Mouse (Mus musculus): ENCODE measurements around the gene Cd4. TPM values are rescaled to one million over a fixed set of nuclear protein-coding genes. Genes with fewer than 3 reads are reported as not detected.
"Not testable (repeated sequence)": the region's sequence is repeated elsewhere in the genome, so short reads cannot be mapped to it uniquely, and the experiment has no call there.

Gene Cd4
- polyA plus RNA-seq, 1 experiment: not detected

DNA sequence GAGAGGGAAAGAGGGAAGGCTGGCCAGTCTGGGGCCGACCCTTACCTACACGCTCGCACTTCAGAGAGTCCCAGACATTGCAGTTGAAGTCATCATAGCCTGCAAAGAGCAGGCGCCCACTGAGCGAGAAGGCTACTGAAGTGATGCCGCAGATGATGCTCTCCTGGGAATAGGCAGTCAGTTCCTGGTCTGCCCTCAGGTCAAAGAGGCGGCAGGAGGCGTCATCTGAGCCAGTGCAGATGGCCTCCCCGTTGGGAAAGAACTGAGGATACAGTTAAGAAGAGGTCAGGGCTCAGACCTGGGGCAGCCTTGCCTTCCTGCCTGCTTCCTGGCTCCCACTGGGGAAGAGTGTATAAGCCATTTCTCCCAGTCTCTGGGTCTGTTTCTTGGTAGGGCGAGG lies 52.5 kb downstream of the Cd4 start:
- no peak for TF ChIP-seq TCF12 (IDR thresholded peaks at IDR 0.05; ENCODE audit: insufficient read depth, poor library complexity, severe bottlenecking)
- TF ChIP-seq USF1 (IDR thresholded peaks at IDR 0.05; ENCODE audit: low read depth): no peak
- no peak overlapping the region for H3ac ChIP-seq (ENCODE audit: control insufficient read depth, insufficient read length)
- H3K79me2 ChIP-seq (ENCODE audit: control insufficient read depth, insufficient read depth): peaks cover 6% of the 10 kb centered on the region
- H3K4me3 ChIP-seq: no peak overlapping the region
- no peaks in the 10 kb centered on the region for H3K36me3 ChIP-seq (ENCODE audit: control insufficient read depth, insufficient read depth)
- peaks cover 5% of the 10 kb centered on the region for H3K27me3 ChIP-seq (ENCODE audit: control insufficient read depth, insufficient read depth, insufficient read length)
- no peak overlapping the region for H3K4me2 ChIP-seq (ENCODE audit: low read depth)

DNA sequence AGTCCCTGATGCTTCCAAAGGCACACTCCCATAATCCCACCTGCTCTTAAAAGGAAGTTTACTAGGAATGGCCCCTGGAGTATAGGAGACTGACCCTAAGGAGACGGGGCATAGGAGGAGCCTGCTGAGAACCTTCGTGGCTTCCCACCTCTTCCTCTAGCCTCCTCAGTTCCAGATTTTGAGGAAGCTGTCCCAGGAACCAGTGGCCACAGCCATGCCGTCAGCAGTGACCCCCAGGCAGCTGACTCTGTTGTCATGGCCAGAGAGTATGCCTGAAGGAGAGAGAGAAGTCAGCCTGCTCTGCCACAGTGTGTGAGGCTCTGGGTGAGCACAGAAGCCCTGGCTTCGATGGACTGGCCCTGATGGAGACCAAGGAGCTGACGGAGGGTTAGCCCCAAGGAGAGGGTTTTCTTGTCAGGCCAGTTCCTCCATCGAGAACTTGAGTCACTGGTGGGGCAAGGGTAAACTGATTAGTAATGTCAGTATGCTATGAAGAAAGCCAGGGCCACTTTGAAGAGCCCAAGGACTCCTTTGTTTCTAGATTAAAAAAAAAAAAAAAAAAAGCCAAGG lies 53.4 kb downstream of the Cd4 start:
- Histone ChIP-seq H3K4me2 (ENCODE audit: low read depth) (no peak overlapping the region), H3ac (ENCODE audit: control insufficient read depth, insufficient read length) (no peak overlapping the region), H3K27me3 (ENCODE audit: control insufficient read depth, insufficient read depth, insufficient read length) (peaks cover 5% of the 10 kb centered on the region), H3K36me3 (ENCODE audit: control insufficient read depth, insufficient read depth) (no peaks in the 10 kb centered on the region), H3K4me3 (no peak overlapping the region), H3K79me2 (ENCODE audit: control insufficient read depth, insufficient read depth) (peaks cover 11% of the 10 kb centered on the region)
- no peak for TF ChIP-seq E2F4 (IDR thresholded peaks at IDR 0.05; ENCODE audit: insufficient read depth)

DNA sequence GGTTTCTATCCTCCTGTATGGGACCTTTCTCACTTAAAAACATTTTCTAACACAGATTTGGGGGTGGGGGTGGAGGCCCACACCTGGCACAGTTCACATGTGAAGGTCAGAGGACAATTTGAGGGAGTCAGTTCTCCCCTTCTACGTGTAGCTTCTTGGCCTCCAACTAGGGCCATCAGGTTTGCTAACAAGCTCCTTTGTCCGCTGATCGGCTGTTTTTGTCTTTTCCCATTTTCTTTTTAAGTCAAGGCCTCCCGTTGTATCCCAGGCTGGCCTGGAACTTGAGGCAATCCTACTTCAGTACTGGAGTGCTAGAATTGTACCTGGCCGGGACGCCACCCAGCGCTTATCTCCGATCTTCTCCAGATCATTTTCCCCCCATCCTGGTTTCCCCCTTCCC lies 56.4 kb downstream of the Cd4 start:
- no peaks in the 10 kb centered on the region for H3K27me3 ChIP-seq (ENCODE audit: control insufficient read depth, insufficient read depth, insufficient read length)
- TF ChIP-seq MYOG (IDR thresholded peaks at IDR 0.05; ENCODE audit: control insufficient read depth in 1 of 3, insufficient read depth in 1 of 3, insufficient read length in 2 of 3, low read depth in 2 of 3) (no peak), POLR2AphosphoS2 (IDR thresholded peaks at IDR 0.05; ENCODE audit: insufficient read length, low read depth) (no peak), USF1 (IDR thresholded peaks at IDR 0.05; ENCODE audit: low read depth) (no peak), CEBPB (IDR thresholded peaks at IDR 0.05; ENCODE audit: insufficient read depth, poor library complexity, severe bottlenecking) (no peak), E2F4 (IDR thresholded peaks at IDR 0.05; ENCODE audit: insufficient read depth) (no peak), REST (IDR thresholded peaks at IDR 0.05; ENCODE audit: insufficient read depth, insufficient read length) (no peak), POLR2A (IDR thresholded peaks at IDR 0.05; ENCODE audit: insufficient read length, low read depth) (no peak), MYOD1 (IDR thresholded peaks at IDR 0.05; ENCODE audit: control insufficient read depth in 1 of 3, insufficient read length in 2 of 3, low read depth in 2 of 3) (no peak), MAX (IDR thresholded peaks at IDR 0.05; ENCODE audit: low read depth) (no peak), TCF3 (IDR thresholded peaks at IDR 0.05; ENCODE audit: insufficient read length, low read depth) (no peak), TCF12 (IDR thresholded peaks at IDR 0.05; ENCODE audit: insufficient read depth, poor library complexity, severe bottlenecking) (no peak), SRF (IDR thresholded peaks at IDR 0.05; ENCODE audit: control insufficient read depth, insufficient read length, low read depth) (no peak)
- H3K36me3 ChIP-seq (ENCODE audit: control insufficient read depth, insufficient read depth): peaks cover 3% of the 10 kb centered on the region
- no peak overlapping the region for H3K4me3 ChIP-seq
- H3K79me2 ChIP-seq (ENCODE audit: control insufficient read depth, insufficient read depth): peaks cover 30% of the 10 kb centered on the region
- no peak overlapping the region for H3K4me2 ChIP-seq (ENCODE audit: low read depth)
- no peak overlapping the region for H3ac ChIP-seq (ENCODE audit: control insufficient read depth, insufficient read length)

DNA sequence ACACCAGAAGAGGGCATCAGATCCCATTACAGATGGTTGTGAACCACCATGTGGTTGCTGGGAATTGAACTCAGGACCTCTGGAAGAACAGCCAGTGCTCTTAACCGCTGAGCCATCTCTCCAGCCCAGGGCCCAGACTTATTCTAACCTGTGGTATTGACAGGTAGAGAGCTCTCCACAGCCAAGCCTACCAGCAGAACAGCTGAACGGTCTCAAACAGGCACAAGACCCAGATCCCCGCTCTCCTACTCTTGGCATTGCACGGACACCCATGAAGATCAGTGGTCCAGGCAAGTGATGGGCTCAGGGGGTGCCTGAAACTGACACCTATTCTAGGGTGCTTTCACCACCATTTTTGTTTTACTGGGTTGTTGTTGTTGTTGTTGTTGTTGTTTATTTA lies 56.8 kb downstream of the Cd4 start:
- peak overlapping the region; percentile 86 for H3K4me2 ChIP-seq (ENCODE audit: low read depth)
- H3ac ChIP-seq (ENCODE audit: control insufficient read depth, insufficient read length); H3K36me3 ChIP-seq (ENCODE audit: control insufficient read depth, insufficient read depth); H3K27me3 ChIP-seq (ENCODE audit: control insufficient read depth, insufficient read depth, insufficient read length): not testable (repeated sequence)
- peaks cover 34% of the 10 kb centered on the region for H3K79me2 ChIP-seq (ENCODE audit: control insufficient read depth, insufficient read depth)
- H3K4me3 ChIP-seq: peak overlapping the region; percentile 93

DNA sequence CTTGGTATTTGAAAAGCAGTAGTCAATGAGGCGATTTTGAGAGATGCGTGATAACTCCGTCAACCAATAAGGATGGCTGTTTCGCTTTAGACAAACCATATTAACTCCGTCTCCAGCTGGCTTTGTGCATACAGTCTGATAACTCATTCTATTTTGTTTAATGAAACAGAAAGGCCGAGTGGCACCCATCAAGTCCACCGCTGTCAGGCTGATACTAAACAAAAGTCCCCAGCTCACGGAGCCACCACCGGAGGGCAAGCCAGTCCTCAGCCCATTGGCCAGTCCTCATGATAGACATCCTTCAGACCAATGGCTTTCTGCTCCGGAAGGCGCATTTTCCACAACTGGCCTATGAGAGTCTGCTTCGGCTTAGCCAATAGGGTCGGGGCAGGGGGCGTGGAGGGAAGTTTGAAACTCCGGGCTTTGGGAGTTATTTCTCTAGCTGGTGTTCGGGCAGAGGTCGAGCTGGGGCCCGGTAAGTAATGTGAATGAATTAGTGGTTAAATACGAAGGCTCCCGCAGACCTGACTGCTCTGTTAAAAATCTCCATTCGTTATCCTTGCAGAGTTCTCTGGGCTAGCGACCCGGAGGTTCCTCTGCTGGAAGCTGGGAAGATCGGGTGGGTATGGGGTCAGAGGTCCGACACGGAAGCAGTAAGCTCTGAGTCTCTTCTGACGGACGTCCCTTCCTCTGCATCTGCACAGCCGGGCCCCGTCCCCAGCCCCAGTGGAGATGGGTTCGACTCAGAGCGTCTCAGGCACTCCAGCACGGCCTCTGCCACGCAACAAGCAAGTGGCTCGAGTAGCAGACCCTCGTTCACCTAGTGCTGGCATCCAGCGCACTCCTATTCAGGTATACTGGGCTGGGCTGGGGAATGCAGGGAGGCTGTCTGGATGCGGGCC lies 58.0 kb downstream of the Cd4 start:
- H3K79me2 ChIP-seq (ENCODE audit: control insufficient read depth, insufficient read depth): peaks cover 35% of the 10 kb centered on the region
- H3K36me3 ChIP-seq (ENCODE audit: control insufficient read depth, insufficient read depth): peaks cover 10% of the 10 kb centered on the region
- peak overlapping the region; percentile 38 for H3ac ChIP-seq (ENCODE audit: control insufficient read depth, insufficient read length)
- no peak for TF ChIP-seq SRF (IDR thresholded peaks at IDR 0.05; ENCODE audit: control insufficient read depth, insufficient read length, low read depth)
- no peak for TF ChIP-seq CEBPB (IDR thresholded peaks at IDR 0.05; ENCODE audit: insufficient read depth, poor library complexity, severe bottlenecking)
- TF ChIP-seq TCF12 (IDR thresholded peaks at IDR 0.05; ENCODE audit: insufficient read depth, poor library complexity, severe bottlenecking): no peak
- TF ChIP-seq USF1 (IDR thresholded peaks at IDR 0.05; ENCODE audit: low read depth): no peak
- no peak for TF ChIP-seq REST (IDR thresholded peaks at IDR 0.05; ENCODE audit: insufficient read depth, insufficient read length)
- peak; percentile 42 for TF ChIP-seq POLR2AphosphoS2 (IDR thresholded peaks at IDR 0.05; ENCODE audit: insufficient read length, low read depth)
- no peak for TF ChIP-seq TCF3 (IDR thresholded peaks at IDR 0.05; ENCODE audit: insufficient read length, low read depth)
- no peak for TF ChIP-seq POLR2A (IDR thresholded peaks at IDR 0.05; ENCODE audit: insufficient read length, low read depth)
- TF ChIP-seq MAX (IDR thresholded peaks at IDR 0.05; ENCODE audit: low read depth): no peak
- no peak for TF ChIP-seq MYOD1 (IDR thresholded peaks at IDR 0.05; ENCODE audit: control insufficient read depth in 1 of 3, insufficient read length in 2 of 3, low read depth in 2 of 3)
- TF ChIP-seq E2F4 (IDR thresholded peaks at IDR 0.05; ENCODE audit: insufficient read depth): peak; percentile 100
- TF ChIP-seq MYOG (IDR thresholded peaks at IDR 0.05; ENCODE audit: control insufficient read depth in 1 of 3, insufficient read depth in 1 of 3, insufficient read length in 2 of 3, low read depth in 2 of 3): no peak
- H3K4me3 ChIP-seq: peak overlapping the region; percentile 93
- H3K4me2 ChIP-seq (ENCODE audit: low read depth): peak overlapping the region; percentile 86
- no peaks in the 10 kb centered on the region for H3K27me3 ChIP-seq (ENCODE audit: control insufficient read depth, insufficient read depth, insufficient read length)

Measured in myocyte (in vitro differentiated cells).